Mouse (Mus musculus): Measurements from ENCODE around the gene Slc25a51. TPM values are rescaled to one million over a fixed set of nuclear protein-coding genes. Genes with fewer than 3 reads are reported as not detected.
A peak's percentile ranks its signal among the peaks of the same experiment; 100 is the strongest.

The Slc25a51 gene
- polyA plus RNA-seq, 1 experiment from 2014 or later: 59.4 TPM

GRCm38 (mm10) chr4:45371261-45371660 is 37.3 kb downstream of the Slc25a51 start:
- no peak overlapping the region for H3K9ac ChIP-seq (replicated peaks; ENCODE audit: low read depth)
- H3K4me3 ChIP-seq (ENCODE audit: low read depth, low read length): no peak overlapping the region
- TF ChIP-seq EP300 (IDR thresholded peaks at IDR 0.05) (peak; percentile 96), CTCF (IDR thresholded peaks at IDR 0.05) (no peak)
- H3K36me3 ChIP-seq (ENCODE audit: insufficient read depth, low read length): peaks cover 26% of the 10 kb centered on the region
- peak overlapping the region; percentile 65 for H3K27ac ChIP-seq (ENCODE audit: low read length)
- ATAC-seq: peak; percentile 98
- H3K9me3 ChIP-seq (ENCODE audit: low read length): no peaks in the 10 kb centered on the region
- no peaks in the 10 kb centered on the region for H3K4me1 ChIP-seq (ENCODE audit: insufficient read depth, low read depth, low read length)
- no peak overlapping the region for H3K4me2 ChIP-seq (replicated peaks; ENCODE audit: low read depth, low read length)
- WGBS: 60% methylated on average over 3 of the region's 3 CpGs
- no peaks in the 10 kb centered on the region for H3K27me3 ChIP-seq (replicated peaks; ENCODE audit: insufficient read depth, low read length)
- DNase-seq (ENCODE audit: low spot score): peak; percentile 85

GRCm38 (mm10) chr4:45356653-45357052 is 51.9 kb downstream of the Slc25a51 start:
- ATAC-seq (no peak; the same call in 1 of the 2 replicates), DNase-seq (ENCODE audit: low spot score) (no peak)
- Histone ChIP-seq H3K9me3 (ENCODE audit: low read length) (no peaks in the 10 kb centered on the region), H3K4me2 (replicated peaks; ENCODE audit: low read depth, low read length) (no peak overlapping the region), H3K36me3 (ENCODE audit: insufficient read depth, low read length) (no peaks in the 10 kb centered on the region; the same call in 1 of the 2 replicates), H3K27me3 (replicated peaks; ENCODE audit: insufficient read depth, low read length) (no peaks in the 10 kb centered on the region), H3K4me3 (ENCODE audit: low read depth, low read length) (no peak overlapping the region), H3K27ac (ENCODE audit: low read length) (no peak overlapping the region), H3K4me1 (ENCODE audit: insufficient read depth, low read depth, low read length) (no peaks in the 10 kb centered on the region), H3K9ac (replicated peaks; ENCODE audit: low read depth) (no peak overlapping the region)
- 75% methylated on average over 3 of the region's 3 CpGs for WGBS
- TF ChIP-seq EP300 (IDR thresholded peaks at IDR 0.05) (no peak), CTCF (IDR thresholded peaks at IDR 0.05) (no peak)

Small RNA genes lying within 50 kb of the gene (microRNA-seq; reads per million reads assigned to microRNA genes)
- not detected for gene Gm25692

Other genes with a start within 250 kb of the Slc25a51 start
- 0.30 and 0.52 TPM in 2 replicates for gene Frmpd1, start 223.9 kb downstream of the Slc25a51 start, polyA plus RNA-seq (2015; fragmentation: Nextera tagmentation; extraction: Ambion mirVana)
- gene Trmt10b, start 111.6 kb downstream of the Slc25a51 start, polyA plus RNA-seq (2015; fragmentation: Nextera tagmentation; extraction: Ambion mirVana): 12.0 and 14.8 TPM in 2 replicates
- gene Dcaf10, start 66.7 kb downstream of the Slc25a51 start, polyA plus RNA-seq (2015; fragmentation: Nextera tagmentation; extraction: Ambion mirVana): 12.3 and 12.8 TPM in 2 replicates
- 44.5 and 45.2 TPM in 2 replicates for gene Exosc3, start 66.0 kb downstream of the Slc25a51 start, polyA plus RNA-seq (2015; fragmentation: Nextera tagmentation; extraction: Ambion mirVana)
- 7.1 and 8.8 TPM in 2 replicates for gene Shb, start 123.7 kb upstream of the Slc25a51 start, polyA plus RNA-seq (2015; fragmentation: Nextera tagmentation; extraction: Ambion mirVana)

Data from lung, postnatal 0 days (tissue).